In genomic region chr15:68457239-68457638, GRCm38 (mm10) we compare ENCODE assay signal across 19 mouse cellular contexts.
A peak's percentile ranks its signal among the peaks of the same experiment; 100 is the strongest.
DNase-seq lines count a peak whose midpoint lies in the region; ATAC-seq and TF ChIP-seq lines count a peak whose summit lies in the region.
"Had no signal": no experiment of that assay in that cellular context is flagged by ENCODE, and none has a peak within 500 bp of the region (broad histone marks: within the 10 kb centered on the region; RNA-seq: fewer than 3 reads in every experiment).

No protein-coding gene starts in this region.

- no peak overlapping the region for H3K9ac ChIP-seq in liver, adult 2 months (ENCODE audit: low read depth, low read length)
- H3K9ac ChIP-seq in liver, embryonic 12.5 days = no peak overlapping the region
- H3K9ac ChIP-seq: embryonic facial prominence, embryonic 12.5 days; forebrain, embryonic 13.5 days; forebrain, embryonic 15.5 days had no signal

- H3K27ac ChIP-seq in liver, adult 2 months (replicated peaks; ENCODE audit: insufficient read depth, low read depth, low read length) = no peak overlapping the region
- H3K27ac ChIP-seq in liver, embryonic 12.5 days = no peak overlapping the region
- H3K27ac ChIP-seq: embryonic facial prominence, embryonic 10.5 days; embryonic facial prominence, embryonic 12.5 days; forebrain, embryonic 13.5 days; forebrain, embryonic 15.5 days had no signal

- ATAC-seq in liver, embryonic 12.5 days = no peak
- ATAC-seq: forebrain, embryonic 13.5 days; forebrain, embryonic 15.5 days had no signal

- H3K9me3 ChIP-seq in liver, embryonic 12.5 days (replicated peaks) = no peaks in the 10 kb centered on the region
- H3K9me3 ChIP-seq: embryonic facial prominence, embryonic 10.5 days; embryonic facial prominence, embryonic 12.5 days; forebrain, embryonic 13.5 days; forebrain, embryonic 15.5 days had no signal

- no peak for TF ChIP-seq POLR2A in liver, adult 2 months (IDR thresholded peaks at IDR 0.05; ENCODE audit: extremely low read depth, insufficient read depth, low read length)

- H3K4me3 ChIP-seq in liver, adult 2 months (ENCODE audit: insufficient read depth, low read depth, low read length) = no peak overlapping the region
- H3K4me3 ChIP-seq in liver, embryonic 12.5 days = no peak overlapping the region
- H3K4me3 ChIP-seq: embryonic facial prominence, embryonic 10.5 days; embryonic facial prominence, embryonic 12.5 days; forebrain, embryonic 13.5 days; forebrain, embryonic 15.5 days had no signal

- TF ChIP-seq CTCF in liver, adult 2 months (IDR thresholded peaks at IDR 0.05; ENCODE audit: low read depth, low read length) = no peak

- 25% methylated on average over 2 of the region's 2 CpGs for WGBS in liver, adult 2 months
- 43% methylated on average over 2 of the region's 2 CpGs for WGBS in liver, embryonic 12.5 days (ENCODE audit: insufficient replicate concordance)

- H3K79me2 ChIP-seq in liver, adult 2 months (ENCODE audit: control insufficient read depth, insufficient read depth, low read length) = no peaks in the 10 kb centered on the region

- no peaks in the 10 kb centered on the region for H3K4me1 ChIP-seq in liver, adult 2 months (ENCODE audit: control insufficient read depth, insufficient read depth, low read length)
- H3K4me1 ChIP-seq in liver, embryonic 12.5 days = no peaks in the 10 kb centered on the region
- H3K4me1 ChIP-seq: embryonic facial prominence, embryonic 10.5 days; embryonic facial prominence, embryonic 12.5 days; forebrain, embryonic 13.5 days; forebrain, embryonic 15.5 days had no signal

- no peaks in the 10 kb centered on the region for H3K36me3 ChIP-seq in liver, adult 2 months (ENCODE audit: control insufficient read depth, insufficient read depth, low read length)
- no peaks in the 10 kb centered on the region for H3K36me3 ChIP-seq in liver, embryonic 12.5 days
- H3K36me3 ChIP-seq: embryonic facial prominence, embryonic 10.5 days; embryonic facial prominence, embryonic 12.5 days; forebrain, embryonic 15.5 days had no signal

- H3K4me2 ChIP-seq in liver, embryonic 12.5 days = no peak overlapping the region
- H3K4me2 ChIP-seq: embryonic facial prominence, embryonic 12.5 days; forebrain, embryonic 13.5 days; forebrain, embryonic 15.5 days had no signal

- DNase-seq in heart, adult 11 months = peak; percentile 49
- no peak for DNase-seq in heart, postnatal 4 days
- peak; percentile 7 for DNase-seq in liver, adult 2 months (ENCODE audit: extremely low read depth, low read depth, low spot score)
- DNase-seq in right cerebral cortex, adult 18-20 months = peak; percentile 43
- DNase-seq in right cerebral cortex, postnatal 36 days (ENCODE audit: low spot score in 2 of 2) = no peak
- no peak for DNase-seq in layer of hippocampus, postnatal 25 days (ENCODE audit: extremely low spot score in 1 of 2, low spot score in 1 of 2)
- DNase-seq: adrenal gland, adult 2 months; adrenal gland, postnatal 10 days; adrenal gland, postnatal 25 days; cerebellum, adult 11-12 months; cerebellum, adult 2 months; cerebellum, adult 9-10 months; cerebellum, postnatal 10 days; cerebellum, postnatal 25 days had no signal

- no peaks in the 10 kb centered on the region for H3K27me3 ChIP-seq in liver, adult 2 months (ENCODE audit: control insufficient read depth, insufficient read depth, low read length)
- no peaks in the 10 kb centered on the region for H3K27me3 ChIP-seq in liver, embryonic 12.5 days (replicated peaks)
- H3K27me3 ChIP-seq: embryonic facial prominence, embryonic 12.5 days; forebrain, embryonic 13.5 days; forebrain, embryonic 15.5 days had no signal

Comparison
In these comparisons a context has a peak if more than half of its experiments do, and no peak if none do; other contexts are left out.
1. DNase-seq: peak in heart, adult 11 months (single experiment), liver, adult 2 months (single experiment) and right cerebral cortex, adult 18-20 months (single experiment); none in heart, postnatal 4 days (single experiment), right cerebral cortex, postnatal 36 days (0 of 2) and layer of hippocampus, postnatal 25 days (0 of 2).